Comparison of ENCODE assay signal across 8 mouse cellular contexts in the genomic region with DNA sequence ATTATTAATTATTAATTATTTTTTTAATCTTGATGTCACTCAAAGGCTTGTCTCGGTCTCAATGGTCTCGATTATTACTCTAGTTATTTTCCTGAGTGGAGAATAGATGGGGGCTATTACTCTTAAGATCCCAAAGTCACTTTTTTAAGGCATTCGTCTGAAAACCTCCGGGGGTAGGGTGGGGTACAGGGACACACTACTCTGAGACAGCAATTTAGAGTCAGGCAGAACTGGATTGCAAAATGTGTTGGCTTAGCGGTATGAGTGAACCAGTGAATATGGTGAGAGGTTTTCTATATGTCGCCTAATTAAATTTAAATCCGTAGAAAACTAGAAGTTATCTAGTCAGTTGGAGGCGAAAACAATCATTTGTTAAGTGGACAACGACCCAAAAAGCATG. TPM values are rescaled to one million over a fixed set of nuclear protein-coding genes. Genes with fewer than 3 reads are reported as not detected.
DNase-seq lines count a peak whose midpoint lies in the region; ATAC-seq lines count a peak whose summit lies in the region.

No protein-coding gene starts in this region.

- H3K4me2 ChIP-seq in hindbrain, embryonic 13.5 days, result peak overlapping the region; percentile 86

- 16% methylated on average over 9 of the region's 9 CpGs for WGBS in hindbrain, embryonic 13.5 days
- 12% methylated on average over 9 of the region's 9 CpGs for WGBS in macrophage (ENCODE audit: missing documents)

- H3K9me3 ChIP-seq in erythroblast, embryonic 14.5 days (ENCODE audit: control insufficient read depth, low read length), result no peaks in the 10 kb centered on the region
- no peaks in the 10 kb centered on the region for H3K9me3 ChIP-seq in hindbrain, embryonic 13.5 days

- no peak for ATAC-seq in erythroblast, adult 5-6 weeks (replicated peaks; ENCODE audit: low FRiP score, poor library complexity, severe bottlenecking)
- no peak; the same call in 1 of the 2 replicates for ATAC-seq in hindbrain, embryonic 13.5 days (ENCODE audit: low FRiP score)

- peak overlapping the region; percentile 94 for H3K9ac ChIP-seq in hindbrain, embryonic 13.5 days

- H3K4me1 ChIP-seq in erythroblast, embryonic 14.5 days (ENCODE audit: control insufficient read depth), result peaks cover 19% of the 10 kb centered on the region
- peaks cover 16% of the 10 kb centered on the region for H3K4me1 ChIP-seq in hindbrain, embryonic 13.5 days (replicated peaks)

- H3K79me2 ChIP-seq in macrophage (ENCODE audit: inconsistent target), result peaks cover 17% of the 10 kb centered on the region; the same call in 1 of the 2 replicates

- H3K27ac ChIP-seq in hindbrain, embryonic 13.5 days, result peak overlapping the region; percentile 98; the same call in 1 of the 2 replicates
- H3K27ac ChIP-seq in macrophage, result no peak overlapping the region

- peak overlapping the region; percentile 92 for H3K4me3 ChIP-seq in erythroblast, embryonic 14.5 days (replicated peaks)
- H3K4me3 ChIP-seq in hindbrain, embryonic 13.5 days, result peak overlapping the region; percentile 92
- peak overlapping the region; percentile 86 for H3K4me3 ChIP-seq in macrophage (ENCODE audit: inconsistent target)

- H3K36me3 ChIP-seq in erythroblast, embryonic 14.5 days (ENCODE audit: control insufficient read depth), result peaks cover 15% of the 10 kb centered on the region
- H3K36me3 ChIP-seq in hindbrain, embryonic 13.5 days, result peaks cover 4% of the 10 kb centered on the region
- peaks cover 4% of the 10 kb centered on the region; the same call in 1 of the 2 replicates for H3K36me3 ChIP-seq in macrophage (ENCODE audit: inconsistent target)

- no peaks in the 10 kb centered on the region for H3K27me3 ChIP-seq in erythroblast, embryonic 14.5 days (ENCODE audit: control insufficient read depth)
- no peaks in the 10 kb centered on the region for H3K27me3 ChIP-seq in hindbrain, embryonic 13.5 days

- peak; percentile 33 for DNase-seq in A20 (ENCODE audit: low read depth, low spot score)
- peak; percentile 14 for DNase-seq in cerebellum, adult 9-11 months
- DNase-seq in ovary, postnatal 14 days (ENCODE audit: low spot score), result no peak
- DNase-seq in natural killer cell, adult 2 months (ENCODE audit: low spot score in 2 of 2), result no peak

RNA-seq across cellular contexts. Expression of a gene that starts 0.4 kb away (rescaled TPM):
- 0.08 and 0.29 TPM in 2 replicates for polyA plus RNA-seq in erythroblast, embryonic 14.5 days (2012)
- total RNA-seq in erythroblast, adult 5-6 weeks (2015; ENCODE audit: low replicate concordance), result 9.2 and 25.6 TPM in 2 replicates
- total RNA-seq in erythroblast, adult 5-6 weeks (2017; ENCODE audit: low replicate concordance), result 8.9 and 13.5 TPM in 2 replicates
- 45.7 and 48.7 TPM in 2 replicates for polyA plus RNA-seq in hindbrain, embryonic 13.5 days (2015; fragmentation: Nextera tagmentation; extraction: Ambion mirVana)
- total RNA-seq in macrophage (2018; cell fraction: chromatin; rRNA removed), result 10 to 100 TPM in 15 of 26 experiments, 1 to 10 TPM in 11; 2.6 to 56.7 (median 15.1) TPM
- 10 to 100 TPM in 1 of 26 experiments, 1 to 10 TPM in 25; 4.2 to 10.1 (median 8.3) TPM for total RNA-seq in macrophage (2018; cell fraction: cytosol; rRNA removed)
- 10 to 100 TPM in 9 of 26 experiments, 1 to 10 TPM in 17; 1.9 to 29.3 (median 5.9) TPM for total RNA-seq in macrophage (2018; cell fraction: nucleus; rRNA removed)
- 9.2 to 17.4 TPM (median 16.3 TPM) in 3 replicates for polyA plus RNA-seq in macrophage (2018)

RNA-seq across cellular contexts. Expression of a gene that starts 0.8 kb away (rescaled TPM):
- 0.01 TPM in 2 replicates for polyA plus RNA-seq in erythroblast, embryonic 14.5 days (2012)
- 1.0 TPM in 1 of 2 replicates, not detected in the other for total RNA-seq in erythroblast, adult 5-6 weeks (2015; ENCODE audit: low replicate concordance)
- total RNA-seq in erythroblast, adult 5-6 weeks (2017; ENCODE audit: low replicate concordance), result 2.2 and 3.2 TPM in 2 replicates
- 7.6 and 8.9 TPM in 2 replicates for polyA plus RNA-seq in hindbrain, embryonic 13.5 days (2015; fragmentation: Nextera tagmentation; extraction: Ambion mirVana)
- 10 to 100 TPM in 20 of 26 experiments, 1 to 10 TPM in 6; 5.5 to 50.7 (median 27.5) TPM for total RNA-seq in macrophage (2018; cell fraction: chromatin; rRNA removed)
- total RNA-seq in macrophage (2018; cell fraction: cytosol; rRNA removed), result 1 to 10 TPM in 25 of 26 experiments, under 1 TPM in 1; 0.86 to 5.3 (median 3.2) TPM
- total RNA-seq in macrophage (2018; cell fraction: nucleus; rRNA removed), result 10 to 100 TPM in 17 of 26 experiments, 1 to 10 TPM in 9; 4.3 to 46.4 (median 13.0) TPM
- polyA plus RNA-seq in macrophage (2018), result 2.2 to 2.9 TPM (median 2.7 TPM) in 3 replicates

RNA-seq across cellular contexts. Expression of a gene that starts 55.9 kb away (rescaled TPM):
- polyA plus RNA-seq in erythroblast, embryonic 14.5 days (2012), result 0.01 TPM in 1 of 2 replicates, not detected in the other
- not detected in 2 replicates for total RNA-seq in erythroblast, adult 5-6 weeks (2015; ENCODE audit: low replicate concordance)
- 1.4 and 2.1 TPM in 2 replicates for total RNA-seq in erythroblast, adult 5-6 weeks (2017; ENCODE audit: low replicate concordance)
- polyA plus RNA-seq in hindbrain, embryonic 13.5 days (2015; fragmentation: Nextera tagmentation; extraction: Ambion mirVana), result 27.9 and 31.3 TPM in 2 replicates
- not detected for total RNA-seq in macrophage (2018; cell fraction: chromatin; rRNA removed)
- under 1 TPM in 12 of 26 experiments, not detected in 14; 0.03 to 0.31 (median 0.06) TPM for total RNA-seq in macrophage (2018; cell fraction: cytosol; rRNA removed)
- total RNA-seq in macrophage (2018; cell fraction: nucleus; rRNA removed), result not detected
- polyA plus RNA-seq in macrophage (2018), result not detected in 3 replicates

Comparison
In these comparisons a context has a peak if more than half of its experiments do, and no peak if none do; other contexts are left out.
1. DNase-seq: peak in A20 (single experiment) and cerebellum, adult 9-11 months (single experiment); none in ovary, postnatal 14 days (single experiment) and natural killer cell, adult 2 months (0 of 2).
2. RNA of a gene that starts 55.9 kb away (polyA plus RNA-seq): 27.9 to 31.3 TPM in hindbrain, embryonic 13.5 days; 0.01 TPM in erythroblast, embryonic 14.5 days and not detected in macrophage; every median in the first group is over 10 times any median in the second.
3. Peak in every context shown above with its lines, with median percentiles within 50 percentile points of each other: H3K4me3 ChIP-seq.